Mouse (Mus musculus) CD4-positive, CD25-positive, alpha-beta regulatory T cell, adult 4 months (primary cell): Measurements from ENCODE around the gene Catsperg1. TPM values are rescaled to one million over a fixed set of nuclear protein-coding genes. Genes with fewer than 3 reads are reported as not detected.
A peak's percentile ranks its signal among the peaks of the same experiment; 100 is the strongest.
"Not testable (repeated sequence)": the region's sequence is repeated elsewhere in the genome, so short reads cannot be mapped to it uniquely, and the experiment has no call there.

ENCODE experiments used
- ATAC-seq: one replicate; pipeline ENCODE4 v1.8.0; 2017
- polyA plus RNA-seq, 2 experiments: library from polyadenylated mRNA; unstranded; fragments of 100-300 nt; shearing (Covaris generic); gene quantifications; one replicate each; pipeline ENCODE4 v1.2.1; 2017

The Catsperg1 gene
- polyA plus RNA-seq, 2 experiments from 2014 or later: 0.44 to 0.56 TPM

DNA sequence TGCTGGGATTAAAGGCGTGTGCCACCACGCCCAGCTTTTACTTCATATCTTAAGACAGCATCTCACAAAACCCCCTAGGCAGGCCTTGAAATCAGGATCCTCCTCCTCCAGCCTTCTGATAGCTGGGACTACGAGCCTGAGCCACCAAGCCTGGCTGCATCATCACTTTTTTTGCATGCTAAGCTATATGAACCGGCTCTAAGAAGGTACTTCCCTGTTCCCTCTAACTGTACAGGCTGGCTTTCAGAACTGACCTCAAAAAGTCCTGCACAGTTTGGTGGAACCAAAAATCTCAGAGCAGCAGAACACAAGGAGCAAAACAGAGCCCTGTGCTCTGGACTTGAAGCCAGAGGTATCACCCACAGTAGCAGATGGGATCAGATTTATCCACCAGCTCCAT lies 14.4 kb upstream of the Catsperg1 start:
- ATAC-seq: no peak

GRCm38 (mm10) chr7:29225520-29225919 lies 11.7 kb upstream of the Catsperg1 start:
- no peak for ATAC-seq

GRCm38 (mm10) chr7:29224756-29225394 lies 11.0 kb upstream of the Catsperg1 start:
- ATAC-seq: peak; percentile 54

DNA sequence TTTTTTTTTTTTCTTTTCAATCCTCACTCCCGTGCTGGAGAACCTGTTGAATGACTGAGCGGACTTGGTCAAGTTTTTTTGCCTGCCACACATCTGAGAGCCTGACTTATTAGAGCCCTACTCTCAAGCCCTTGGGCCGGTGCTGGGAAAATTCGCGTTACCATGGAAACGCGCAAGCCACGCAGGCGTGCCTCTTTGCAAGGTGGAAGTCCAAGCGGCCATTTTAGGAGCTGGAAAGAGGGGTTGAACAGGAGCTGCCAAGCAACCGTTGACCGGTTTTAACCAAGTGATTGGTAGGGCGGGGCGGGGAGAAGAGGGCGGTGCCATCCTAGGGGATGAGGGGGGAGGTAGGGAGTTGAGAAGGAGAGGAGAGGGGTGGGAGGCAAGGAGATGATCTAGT lies 1.0 kb upstream of the Catsperg1 start:
- ATAC-seq: no peak

GRCm38 (mm10) chr7:29214236-29214635 lies 401 bp upstream of the Catsperg1 start:
- no peak for ATAC-seq

GRCm38 (mm10) chr7:29212775-29213560 lies 867 bp downstream of the Catsperg1 start:
- not testable (repeated sequence) for ATAC-seq

DNA sequence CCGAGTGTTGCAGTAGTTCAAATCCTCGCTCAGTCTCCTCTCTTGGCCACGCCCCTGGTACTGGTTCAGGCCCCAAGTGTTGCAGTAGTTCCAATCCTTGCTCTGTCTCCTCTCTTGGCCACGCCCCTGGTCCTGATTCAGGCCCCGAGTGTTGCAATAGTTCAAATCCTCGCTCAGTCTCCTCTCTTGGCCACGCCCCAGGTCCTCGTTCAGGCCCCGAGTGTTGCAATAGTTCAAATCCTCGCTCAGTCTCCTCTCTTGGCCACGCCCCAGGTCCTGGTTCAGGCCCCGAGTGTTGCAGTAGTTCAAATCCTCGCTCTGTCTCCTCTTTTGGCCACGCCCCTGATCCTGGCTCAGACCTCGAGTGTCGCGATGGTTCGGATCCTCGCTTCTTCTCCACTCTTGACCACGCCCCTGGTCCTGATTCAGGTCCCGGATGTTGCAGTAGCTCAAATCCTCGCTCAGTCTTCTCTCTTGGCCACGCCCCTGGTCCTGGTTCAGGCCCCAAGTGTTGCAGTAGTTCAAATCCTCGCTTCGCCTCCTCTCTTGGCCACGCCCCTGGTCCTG lies 1.6 kb downstream of the Catsperg1 start:
- no peak for ATAC-seq

- peak; percentile 94 for ATAC-seq
These were observed 2.2 kb downstream of the Catsperg1 start for GRCm38 (mm10) chr7:29211415-29212198.

GRCm38 (mm10) chr7:29211013-29211412 lies 2.8 kb downstream of the Catsperg1 start:
- peak; percentile 29 for ATAC-seq

DNA sequence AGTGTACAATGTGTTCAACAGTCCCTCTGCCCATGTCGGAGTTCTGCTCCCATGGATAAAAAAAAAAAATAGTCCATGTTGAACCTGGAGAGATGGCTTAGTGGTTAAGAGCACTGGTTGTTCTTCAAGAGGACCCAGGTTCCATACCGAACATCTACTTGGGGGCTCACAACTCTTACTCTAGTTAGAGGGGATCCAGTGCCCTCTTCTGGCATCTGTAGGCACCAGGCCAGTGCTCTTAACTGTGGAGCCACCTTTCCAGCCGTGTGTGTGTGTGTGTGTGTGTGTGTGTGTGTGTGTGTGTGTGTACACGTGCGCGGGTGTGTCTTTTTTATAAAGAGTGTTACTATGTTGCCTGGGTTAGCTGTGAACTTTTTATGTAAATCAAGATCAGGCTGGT lies 11.3 kb downstream of the Catsperg1 start:
- no peak for ATAC-seq

GRCm38 (mm10) chr7:29194230-29194629 lies 19.6 kb downstream of the Catsperg1 start:
- ATAC-seq: not testable (repeated sequence)

- not testable (repeated sequence) for ATAC-seq
These were observed 32.5 kb downstream of the Catsperg1 start for GRCm38 (mm10) chr7:29181323-29181722.

GRCm38 (mm10) chr7:29180854-29181236 lies 33.0 kb downstream of the Catsperg1 start:
- ATAC-seq: no peak

DNA sequence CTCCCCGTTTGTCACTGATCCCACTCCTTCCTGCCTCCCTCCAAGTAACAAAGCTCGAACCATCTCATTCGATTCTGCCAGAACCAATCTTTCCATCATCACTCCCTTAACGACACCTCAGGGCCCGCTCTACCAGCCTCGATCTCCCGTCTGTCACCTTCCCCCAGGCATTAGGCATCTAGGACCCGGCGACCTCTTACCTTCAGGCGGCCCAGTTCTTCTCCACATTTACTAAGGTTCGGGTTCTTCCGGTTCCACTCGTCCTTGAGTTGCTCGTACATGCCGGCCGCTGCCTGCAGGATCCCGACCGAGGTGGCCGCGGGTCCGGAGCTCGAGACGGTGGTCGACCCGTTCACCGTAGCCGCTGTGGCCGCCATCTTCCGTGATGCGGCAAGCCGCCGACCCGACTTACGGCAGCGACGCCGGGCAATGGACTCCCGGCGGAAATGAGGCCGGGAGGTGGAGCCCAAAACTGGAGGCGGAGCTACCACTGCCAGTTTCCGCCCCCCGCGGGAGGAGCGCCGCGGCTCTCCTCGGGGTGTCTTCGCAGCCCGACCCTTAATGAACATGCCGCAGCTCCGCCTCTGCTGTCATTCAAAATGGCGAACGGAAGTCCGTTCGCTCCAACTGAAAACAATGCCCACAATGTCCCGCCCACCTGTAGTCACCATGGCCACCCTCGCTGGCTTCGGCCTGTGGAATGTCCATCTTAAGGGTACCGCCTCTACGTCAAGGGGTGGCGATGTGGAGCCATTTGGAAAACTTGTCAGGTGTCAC lies 33.6 kb downstream of the Catsperg1 start, which contains the start of gene Psmd8:
Psmd8 (minus strand) TSS at position 625 of the 777 bp plus-strand sequence.
- peak; percentile 97 for ATAC-seq

DNA sequence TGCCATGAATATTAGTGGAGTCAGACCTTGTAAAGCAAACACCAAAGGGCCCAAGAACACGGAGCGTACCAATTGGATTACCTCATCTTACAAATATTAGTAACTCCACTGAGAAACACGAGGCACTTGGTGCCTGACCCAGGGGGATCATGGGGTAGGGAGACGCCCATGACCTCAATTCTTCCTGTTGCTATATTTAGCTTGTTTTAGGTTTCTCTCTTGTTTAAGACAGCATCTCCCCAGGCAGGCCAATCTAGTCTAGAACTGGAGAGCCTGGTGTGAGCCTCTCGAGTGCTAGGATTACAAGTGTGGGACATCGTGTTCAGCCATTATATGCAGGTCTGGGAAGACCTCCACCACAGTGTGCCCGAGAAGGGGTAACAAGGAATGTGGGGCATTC lies 34.5 kb downstream of the Catsperg1 start:
- ATAC-seq: no peak

- no peak for ATAC-seq
These were observed 35.7 kb downstream of the Catsperg1 start for GRCm38 (mm10) chr7:29178106-29178505.

DNA sequence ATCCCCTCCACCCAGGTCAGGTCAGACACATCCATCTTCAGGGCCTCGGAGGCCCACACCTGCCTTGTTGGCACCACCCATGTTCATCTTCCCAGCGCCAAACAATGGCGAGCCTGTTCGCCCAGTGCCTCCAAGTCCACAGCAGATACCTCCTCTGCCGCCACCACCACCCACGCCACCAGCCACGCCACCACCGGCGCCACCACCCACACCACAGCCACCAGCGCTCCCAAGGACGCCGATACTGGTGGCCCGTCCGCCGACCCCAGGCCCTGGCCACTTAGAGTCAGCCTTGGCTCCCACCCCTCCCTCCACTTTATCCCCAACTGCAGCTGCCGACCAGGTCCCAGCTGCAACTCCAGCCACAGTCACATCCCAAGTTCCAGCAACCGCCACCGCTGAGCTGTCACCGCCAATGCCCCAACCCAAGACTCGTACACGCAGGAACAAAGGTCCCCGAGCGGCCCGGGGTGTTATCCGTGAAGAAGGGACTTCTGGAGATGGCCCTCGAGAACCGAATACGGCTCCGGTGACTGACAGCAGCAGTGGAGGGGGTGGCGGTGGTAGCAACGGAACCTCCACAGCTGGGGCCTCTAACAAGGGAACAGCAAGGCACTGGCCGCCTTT lies 41.3 kb downstream of the Catsperg1 start:
- ATAC-seq: no peak

DNA sequence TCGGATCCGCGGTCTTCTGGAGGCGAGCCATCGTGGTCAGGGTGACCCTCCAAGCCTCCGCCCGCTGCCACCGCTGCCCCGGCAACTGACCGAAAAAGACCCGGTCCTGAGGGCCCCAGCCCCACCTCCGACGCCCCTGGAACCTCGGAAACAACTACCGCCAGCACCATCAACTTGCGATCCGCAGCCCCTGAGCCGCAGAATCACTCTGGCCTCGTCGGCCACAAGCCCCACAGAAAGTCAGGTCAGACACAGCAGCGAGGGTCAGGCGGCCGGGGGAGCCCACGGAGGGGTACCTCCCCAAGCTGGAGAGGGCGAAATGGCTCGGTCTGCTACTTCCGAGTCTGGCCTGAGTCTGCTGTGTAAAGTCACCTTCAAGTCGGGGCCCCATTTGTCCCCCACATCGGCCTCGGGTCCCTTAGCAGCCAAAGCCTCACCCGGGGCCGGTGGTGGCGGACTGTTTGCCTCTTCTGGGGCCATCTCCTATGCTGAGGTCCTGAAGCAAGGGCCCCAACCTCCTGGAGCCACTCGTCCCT lies 42.2 kb downstream of the Catsperg1 start:
- no peak for ATAC-seq

DNA sequence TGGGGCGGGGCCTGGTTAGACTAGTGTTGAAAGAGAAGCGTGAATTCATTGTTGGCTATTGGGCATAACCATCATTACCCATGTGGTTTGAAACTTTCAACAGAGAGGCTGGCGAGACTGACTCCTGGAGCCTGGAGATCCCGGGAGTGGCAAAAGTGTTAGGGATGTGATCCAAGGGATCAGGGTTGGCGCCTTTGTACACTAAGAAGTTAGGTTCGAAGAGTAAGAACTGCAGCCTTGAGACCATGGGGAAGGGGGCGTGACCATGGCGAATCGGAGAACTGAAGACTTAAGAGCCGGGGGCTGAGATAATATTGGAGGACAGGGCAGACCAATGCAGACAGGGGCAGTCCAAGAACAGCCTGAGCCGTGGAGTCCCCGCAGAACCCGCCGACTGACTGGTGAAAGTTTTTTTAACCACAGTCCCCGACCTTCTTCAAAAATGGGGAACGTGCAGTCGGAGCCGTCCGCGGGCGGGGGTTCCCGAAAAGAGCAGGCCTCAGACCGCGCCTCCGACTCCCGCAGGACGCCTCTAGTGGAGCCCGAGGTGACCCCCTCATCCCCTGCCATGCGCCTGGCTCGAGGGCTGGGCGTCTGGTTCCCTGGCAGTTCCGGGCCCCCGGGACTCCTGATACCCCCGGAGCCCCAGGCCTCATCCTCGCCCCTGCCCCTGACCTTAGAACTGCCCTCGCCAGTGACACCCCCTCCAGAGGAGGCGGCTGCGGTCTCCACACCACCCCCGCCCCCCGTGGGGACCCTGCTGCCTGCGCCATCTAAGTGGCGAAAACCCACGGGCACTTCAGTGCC lies 42.9 kb downstream of the Catsperg1 start:
- peak; percentile 39 for ATAC-seq

GRCm38 (mm10) chr7:29170066-29170754 lies 43.6 kb downstream of the Catsperg1 start, which contains the start of the genes Ggn and Spred3:
Gene Ggn, plus strand, starts transcription at chr7:29170210.
Gene Spred3, minus strand, starts transcription at chr7:29170411.
- peak; percentile 10 for ATAC-seq
